8 mouse cellular contexts compared by ENCODE assay signal in the genomic region with DNA sequence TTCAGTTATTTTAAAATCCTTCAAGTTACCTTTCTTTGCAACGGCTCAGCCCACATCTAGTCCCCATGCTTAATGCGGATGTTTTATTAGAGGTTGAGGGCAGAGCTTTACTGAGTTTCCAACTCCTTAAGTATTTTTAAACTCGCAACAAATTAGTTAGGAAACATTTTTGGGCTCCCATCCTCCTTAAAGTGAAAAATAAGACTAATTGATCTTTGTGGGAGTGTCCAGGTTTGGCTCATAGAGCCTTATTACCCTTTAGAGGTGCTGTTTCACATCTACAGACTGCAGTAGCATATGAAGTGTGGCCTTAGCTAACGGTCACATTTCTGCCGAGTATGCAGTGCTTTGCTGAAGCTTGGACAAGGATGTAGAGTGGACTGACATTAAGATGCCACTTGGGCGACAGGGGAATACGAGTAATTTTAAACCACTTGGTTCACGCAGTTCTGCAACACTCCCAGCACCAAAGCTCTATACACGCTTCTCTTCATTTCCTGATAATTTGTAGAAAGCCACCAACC. TPM values are rescaled to one million over a fixed set of nuclear protein-coding genes. Genes with fewer than 3 reads are reported as not detected.
DNase-seq lines count a peak whose midpoint lies in the region; ATAC-seq and TF ChIP-seq lines count a peak whose summit lies in the region.

No protein-coding gene starts in this region.

- H3K4me3 ChIP-seq in heart, embryonic 15.5 days: peak overlapping the region; percentile 95
- H3K4me3 ChIP-seq in ES-Bruce4 (ENCODE audit: low read depth, low read length): no peak overlapping the region
- peak overlapping the region; percentile 80 for H3K4me3 ChIP-seq in hindbrain, embryonic 10.5 days
- H3K4me3 ChIP-seq in midbrain, embryonic 10.5 days: peak overlapping the region; percentile 84

- H3K27ac ChIP-seq in heart, embryonic 15.5 days: peak overlapping the region; percentile 99
- no peak overlapping the region for H3K27ac ChIP-seq in ES-Bruce4 (ENCODE audit: insufficient read depth, low read length)
- H3K27ac ChIP-seq in hindbrain, embryonic 10.5 days: peak overlapping the region; percentile 94; the same call in 1 of the 2 replicates
- peak overlapping the region; percentile 92; the same call in 1 of the 2 replicates for H3K27ac ChIP-seq in midbrain, embryonic 10.5 days (replicated peaks)

- no peak for ATAC-seq in heart, embryonic 15.5 days (replicated peaks; ENCODE audit: insufficient number of reproducible peaks, insufficient read depth, low FRiP score, low read depth)

- no peaks in the 10 kb centered on the region for H3K9me3 ChIP-seq in heart, embryonic 15.5 days (replicated peaks)
- H3K9me3 ChIP-seq in ES-Bruce4 (replicated peaks; ENCODE audit: control insufficient read depth, insufficient read depth, low read length, poor library complexity, severe bottlenecking): no peaks in the 10 kb centered on the region
- H3K9me3 ChIP-seq in hindbrain, embryonic 10.5 days: no peaks in the 10 kb centered on the region
- no peaks in the 10 kb centered on the region for H3K9me3 ChIP-seq in midbrain, embryonic 10.5 days (replicated peaks)

- 25% methylated on average over 9 of the region's 9 CpGs for WGBS in heart, embryonic 15.5 days
- WGBS in hindbrain, embryonic 10.5 days: 62% methylated on average over 9 of the region's 9 CpGs
- 63% methylated on average over 9 of the region's 9 CpGs for WGBS in midbrain, embryonic 10.5 days

- no peaks in the 10 kb centered on the region for H3K27me3 ChIP-seq in heart, embryonic 15.5 days
- H3K27me3 ChIP-seq in ES-Bruce4 (ENCODE audit: control insufficient read depth, insufficient read depth, low read length, poor library complexity, severe bottlenecking): no peaks in the 10 kb centered on the region
- H3K27me3 ChIP-seq in hindbrain, embryonic 10.5 days (ENCODE audit: insufficient read depth, poor library complexity, severe bottlenecking): peaks cover 4% of the 10 kb centered on the region; the same call in 1 of the 2 replicates
- peaks cover 16% of the 10 kb centered on the region for H3K27me3 ChIP-seq in midbrain, embryonic 10.5 days (ENCODE audit: low read depth, poor library complexity, severe bottlenecking)

- peak overlapping the region; percentile 87; the same call in 1 of the 2 replicates for H3K9ac ChIP-seq in heart, embryonic 15.5 days
- H3K9ac ChIP-seq in ES-Bruce4 (ENCODE audit: low read depth, poor library complexity, severe bottlenecking): peak overlapping the region; percentile 67

- TF ChIP-seq CTCF in ES-Bruce4 (IDR thresholded peaks at IDR 0.05; ENCODE audit: low read depth, low read length): no peak

- no peak for DNase-seq in heart, adult 9 months (ENCODE audit: low spot score in 2 of 2)
- DNase-seq in hindbrain, embryonic 10.5 days (ENCODE audit: low spot score): no peak
- DNase-seq in midbrain, embryonic 10.5 days (ENCODE audit: low spot score): no peak
- no peak for DNase-seq in retina, embryonic 14.5 days (ENCODE audit: low spot score)
- no peak for DNase-seq in layer of hippocampus, adult 11-12 months (ENCODE audit: low spot score)
- no peak for DNase-seq in layer of hippocampus, postnatal 36 days

- H3K36me3 ChIP-seq in heart, embryonic 15.5 days: no peaks in the 10 kb centered on the region
- no peaks in the 10 kb centered on the region for H3K36me3 ChIP-seq in ES-Bruce4 (ENCODE audit: control insufficient read depth, insufficient read depth, low read length, poor library complexity, severe bottlenecking)
- 0 out of 2 replicates have a peak, but pooled peaks cover 10% of the 10 kb centered on the region for H3K36me3 ChIP-seq in hindbrain, embryonic 10.5 days
- H3K36me3 ChIP-seq in midbrain, embryonic 10.5 days: peaks cover 5% of the 10 kb centered on the region

- H3K4me1 ChIP-seq in heart, embryonic 15.5 days (replicated peaks): peaks cover 50% of the 10 kb centered on the region
- no peaks in the 10 kb centered on the region for H3K4me1 ChIP-seq in ES-Bruce4 (ENCODE audit: control insufficient read depth, insufficient read depth, low read length)
- H3K4me1 ChIP-seq in hindbrain, embryonic 10.5 days (replicated peaks): peaks cover 31% of the 10 kb centered on the region
- H3K4me1 ChIP-seq in midbrain, embryonic 10.5 days: peaks cover 28% of the 10 kb centered on the region

- peak overlapping the region; percentile 81 for H3K4me2 ChIP-seq in heart, embryonic 15.5 days

- TF ChIP-seq POLR2A in ES-Bruce4 (IDR thresholded peaks at IDR 0.05; ENCODE audit: insufficient read depth, low read length): no peak

- TF ChIP-seq EP300 in ES-Bruce4 (IDR thresholded peaks at IDR 0.05; ENCODE audit: insufficient read depth, low read depth, low read length): no peak

RNA-seq across cellular contexts. Expression of a gene that starts 1.3 kb away (rescaled TPM):
- polyA plus RNA-seq in heart, embryonic 15.5 days (2015; fragmentation: Nextera tagmentation; extraction: Ambion mirVana): 20.8 and 25.2 TPM in 2 replicates
- polyA plus RNA-seq in ES-Bruce4 (2011; ENCODE audit: insufficient read depth, insufficient read length, low read depth, missing spikeins): 11.5 and 16.1 TPM in 2 replicates
- 10.2 and 11.6 TPM in 2 replicates for polyA plus RNA-seq in hindbrain, embryonic 10.5 days (2016; fragmentation: Nextera tagmentation; extraction: Ambion mirVana)
- polyA plus RNA-seq in midbrain, embryonic 10.5 days (2016; fragmentation: Nextera tagmentation; extraction: Ambion mirVana): 13.4 and 13.9 TPM in 2 replicates
- total RNA-seq in layer of hippocampus, postnatal 36 days (2021): 10 to 100 TPM; 28.9 to 32.6 TPM
